Mouse (Mus musculus): Measurements from ENCODE around the gene Gp9.

Gene Gp9

GRCm38 (mm10) chr6:87787108-87787890 lies 9.4 kb downstream of the Gp9 start:
- no peak for DNase-seq (ENCODE audit: low read depth, low spot score)

- no peak for DNase-seq (ENCODE audit: low read depth, low spot score)
These were observed 10.5 kb downstream of the Gp9 start for GRCm38 (mm10) chr6:87788266-87788895.

DNA sequence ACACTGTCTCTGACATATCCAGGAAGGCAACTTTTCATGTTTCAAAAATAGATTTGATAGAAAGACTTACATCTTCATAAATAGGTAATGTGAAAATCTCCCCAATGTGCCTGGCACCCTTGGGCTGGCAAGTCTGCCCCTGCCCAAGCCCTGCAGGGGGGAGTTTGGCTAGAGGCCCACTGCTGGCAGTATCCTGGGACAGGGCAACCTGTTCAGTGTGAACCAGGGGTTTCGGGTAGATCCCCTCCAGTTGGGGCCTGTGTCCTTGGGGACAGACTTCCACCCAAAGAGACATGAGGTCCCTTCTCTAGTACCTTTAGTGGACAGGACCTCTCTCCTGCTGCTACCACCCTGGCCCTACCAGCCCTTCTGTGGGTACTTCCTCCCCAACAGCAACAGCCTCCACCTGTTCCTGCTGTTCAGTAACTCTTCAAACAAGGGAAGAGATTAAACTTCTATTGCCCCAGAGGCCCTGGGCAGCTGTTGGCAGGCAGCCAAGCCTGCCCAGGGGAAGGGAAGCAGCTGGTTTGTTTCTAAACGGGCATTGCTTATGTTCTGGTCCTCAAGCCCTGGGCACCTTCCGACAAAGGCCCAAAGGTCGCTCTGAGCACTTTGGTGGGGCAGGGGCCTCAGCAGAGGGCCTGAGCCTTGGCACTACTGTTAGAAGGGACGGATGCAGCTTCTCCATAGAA lies 11.2 kb downstream of the Gp9 start:
- peak; percentile 37 for DNase-seq (ENCODE audit: low read depth, low spot score)

DNA sequence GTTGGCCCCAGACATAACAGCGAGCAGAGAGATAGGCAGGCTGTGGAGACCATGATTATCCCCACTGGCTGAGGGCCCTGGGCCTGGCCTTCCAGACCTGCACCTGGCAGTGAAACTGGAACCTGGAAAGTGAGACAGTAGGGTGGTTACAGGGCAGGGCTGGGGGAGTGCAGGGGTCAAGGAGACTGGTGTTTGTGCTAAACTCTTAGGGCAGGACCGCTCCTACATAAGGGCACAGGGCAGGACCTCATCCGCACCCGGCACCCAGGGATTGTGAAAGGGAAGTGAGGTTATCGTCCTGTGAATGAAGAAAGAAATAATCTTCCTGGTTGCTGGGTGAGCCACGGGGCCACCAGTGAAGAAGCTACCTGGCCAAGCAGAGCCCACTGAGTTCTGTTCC lies 11.9 kb downstream of the Gp9 start:
- DNase-seq (ENCODE audit: low read depth, low spot score): no peak

GRCm38 (mm10) chr6:87790779-87791480 lies 13.1 kb downstream of the Gp9 start:
- DNase-seq (ENCODE audit: low read depth, low spot score): no peak

DNA sequence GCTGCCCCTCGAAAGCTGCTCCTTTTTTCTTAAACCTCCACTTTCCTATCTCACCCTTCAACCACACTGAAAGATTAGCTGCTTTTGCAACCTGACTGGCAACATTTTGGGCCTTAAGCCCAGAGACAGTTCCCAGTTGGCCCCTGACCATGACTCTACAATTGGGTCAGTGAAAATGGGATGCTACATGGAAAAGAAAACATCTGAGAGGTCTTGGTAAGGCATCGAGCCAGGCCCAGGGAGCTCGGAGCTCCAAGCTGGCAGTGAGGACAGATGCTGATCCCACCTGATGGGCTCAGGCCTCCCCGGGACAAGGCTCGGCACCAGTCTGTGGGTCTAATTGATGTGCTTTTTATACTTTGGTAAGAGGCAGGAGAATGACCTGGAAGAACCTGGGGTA lies 14.0 kb downstream of the Gp9 start:
- no peak for DNase-seq (ENCODE audit: low read depth, low spot score)

DNA sequence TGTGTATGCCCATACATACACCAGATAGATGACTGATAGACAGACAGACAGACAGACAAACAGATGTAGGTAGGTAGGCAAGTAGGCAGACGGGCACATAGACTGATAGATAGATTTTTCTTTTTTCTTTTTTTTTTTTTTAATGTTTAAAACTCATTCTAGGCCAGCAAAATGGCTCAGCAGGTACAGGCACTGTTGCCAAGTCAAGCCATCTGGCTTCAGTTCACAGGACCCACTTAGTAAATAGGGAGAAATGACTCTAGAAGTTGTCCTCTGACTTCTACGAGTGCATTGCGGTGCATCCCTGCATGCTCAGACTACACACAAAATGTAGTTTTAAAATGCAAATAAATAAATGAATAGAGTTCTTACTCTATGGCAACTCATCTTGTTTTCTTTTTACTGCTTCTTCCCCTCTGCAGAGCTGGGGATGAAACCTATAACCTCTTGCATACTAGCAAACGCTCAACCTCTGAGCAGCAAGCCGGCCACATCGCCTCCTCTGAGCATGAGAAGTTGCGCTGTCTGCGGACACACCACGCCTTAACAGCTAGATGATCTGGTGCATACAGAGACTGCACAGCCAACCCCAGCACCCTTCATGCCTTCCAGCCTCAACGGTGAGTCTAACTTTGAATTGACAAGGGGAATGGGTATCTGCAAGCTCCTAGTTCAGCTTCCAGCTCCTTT lies 16.1 kb downstream of the Gp9 start:
- DNase-seq (ENCODE audit: low read depth, low spot score): no peak

GRCm38 (mm10) chr6:87795385-87796150 lies 17.7 kb downstream of the Gp9 start:
- DNase-seq (ENCODE audit: low read depth, low spot score): no peak

DNA sequence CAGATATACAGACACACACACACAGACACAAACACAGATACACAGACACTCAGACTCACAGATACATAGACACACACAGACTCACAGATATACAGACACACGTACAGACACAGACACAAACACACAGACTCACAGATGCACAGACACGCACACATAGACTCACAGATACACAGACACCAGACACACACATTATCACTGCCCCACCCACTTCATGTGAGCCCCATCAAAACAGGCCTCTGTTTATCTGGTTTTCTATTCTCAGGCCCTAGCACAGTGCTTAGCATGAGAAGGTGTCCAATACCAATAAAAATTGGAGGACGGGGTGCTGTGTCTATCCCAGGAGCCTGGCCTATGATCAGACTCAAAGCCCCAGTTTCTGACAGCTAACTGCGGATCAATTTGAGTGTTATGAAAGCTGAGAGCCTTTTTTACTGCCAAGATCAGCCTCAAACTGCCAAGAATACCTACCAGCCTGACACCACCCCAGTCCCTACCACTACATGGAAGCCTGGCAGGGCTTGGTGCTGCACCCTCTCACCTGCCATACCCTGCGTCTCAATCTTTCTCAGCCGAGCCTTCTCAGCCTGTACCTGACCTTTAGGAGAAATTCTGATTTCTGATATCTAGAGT lies 18.5 kb downstream of the Gp9 start:
- no peak for DNase-seq (ENCODE audit: low read depth, low spot score)

- DNase-seq (ENCODE audit: low read depth, low spot score): no peak
These were observed 19.4 kb downstream of the Gp9 start for GRCm38 (mm10) chr6:87797321-87797720.

GRCm38 (mm10) chr6:87799576-87799975 lies 21.7 kb downstream of the Gp9 start:
- DNase-seq (ENCODE audit: low read depth, low spot score): no peak

- DNase-seq (ENCODE audit: low read depth, low spot score): no peak
These were observed 24.6 kb downstream of the Gp9 start for GRCm38 (mm10) chr6:87802462-87802861.

DNA sequence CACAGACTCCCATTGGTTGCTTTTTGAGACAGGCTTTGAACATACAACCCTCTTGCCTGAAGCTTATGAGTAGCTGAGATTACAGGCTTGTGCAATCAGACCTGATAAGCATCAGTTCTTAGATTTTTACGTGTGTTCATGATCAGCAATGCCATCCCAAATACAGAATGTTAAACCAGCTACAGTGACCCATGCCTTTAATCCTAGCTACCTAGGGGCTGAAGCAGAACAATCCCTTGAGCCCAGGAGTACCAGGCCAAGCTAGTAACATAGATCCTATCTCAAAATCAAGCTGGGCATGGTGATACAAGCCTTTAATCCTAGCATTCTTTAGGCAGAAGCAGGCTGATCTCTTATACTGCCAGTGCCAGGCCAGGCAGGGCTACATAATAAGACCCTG lies 26.2 kb downstream of the Gp9 start:
- DNase-seq (ENCODE audit: low read depth, low spot score): no peak

GRCm38 (mm10) chr6:87804886-87805285 lies 27.0 kb downstream of the Gp9 start:
- no peak for DNase-seq (ENCODE audit: low read depth, low spot score)

DNA sequence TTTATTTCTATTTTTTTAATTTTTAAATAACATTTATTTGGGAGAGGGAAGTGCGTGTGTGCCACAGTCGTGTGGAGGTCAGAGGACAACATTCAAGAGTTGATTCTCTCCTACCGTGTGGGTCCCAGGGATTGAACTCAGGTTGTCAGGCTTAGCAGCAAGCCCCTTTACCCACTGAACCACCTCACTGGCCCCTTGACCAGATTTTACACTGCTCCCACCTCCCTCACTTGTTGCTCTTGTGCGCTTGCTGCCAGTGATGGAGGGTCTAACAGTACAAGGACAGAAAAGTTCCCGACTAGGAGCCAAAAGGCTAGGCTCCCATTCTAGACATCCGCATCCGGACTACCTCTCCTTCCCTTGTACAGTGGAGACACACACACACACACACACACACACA lies 27.6 kb downstream of the Gp9 start:
- DNase-seq (ENCODE audit: low read depth, low spot score): no peak

GRCm38 (mm10) chr6:87806028-87806427 lies 28.2 kb downstream of the Gp9 start:
- DNase-seq (ENCODE audit: low read depth, low spot score): peak; percentile 45

- DNase-seq (ENCODE audit: low read depth, low spot score): no peak
These were observed 29.0 kb downstream of the Gp9 start for GRCm38 (mm10) chr6:87806857-87807256.

GRCm38 (mm10) chr6:87807735-87808440 lies 30.0 kb downstream of the Gp9 start:
- no peak for DNase-seq (ENCODE audit: low read depth, low spot score)

DNA sequence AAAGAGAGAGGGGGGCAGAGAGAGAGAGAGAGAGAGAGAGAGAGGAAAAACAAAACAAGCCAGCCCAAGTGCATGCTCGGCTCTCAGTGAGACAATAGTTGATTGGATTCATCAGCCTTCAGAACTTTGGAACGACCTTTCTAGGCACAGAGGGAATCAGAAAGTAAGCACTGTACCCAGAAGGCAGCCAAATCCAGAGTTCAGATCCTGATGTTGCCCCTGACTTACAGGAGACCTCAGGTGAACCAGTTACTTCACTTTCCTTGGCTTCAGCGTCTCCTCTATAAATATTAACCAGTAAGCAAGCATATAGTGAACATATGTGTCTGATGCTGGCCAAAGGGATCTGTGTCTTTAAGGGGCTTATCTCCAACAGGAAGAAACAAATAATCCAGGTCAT lies 30.6 kb downstream of the Gp9 start:
- DNase-seq (ENCODE audit: low read depth, low spot score): no peak

- DNase-seq (ENCODE audit: low read depth, low spot score): peak; percentile 66
These were observed 31.3 kb downstream of the Gp9 start for GRCm38 (mm10) chr6:87809144-87809543.
